Mouse (Mus musculus) liver, postnatal 0 days (tissue): ENCODE data around the gene Fam114a1.

Experiments
- CTCF ChIP-seq: sonication (generic); IDR thresholded peaks from 2 replicates; pipeline ENCODE4 v1.5.1; 2016; ENCODE audit warnings: antibody characterized with exemption, low read depth
- EP300 ChIP-seq: IDR thresholded peaks from 2 replicates; pipeline ENCODE4 v1.6.1; 2016; ENCODE audit warnings: antibody characterized with exemption, low read depth, mild to moderate bottlenecking

DNA sequence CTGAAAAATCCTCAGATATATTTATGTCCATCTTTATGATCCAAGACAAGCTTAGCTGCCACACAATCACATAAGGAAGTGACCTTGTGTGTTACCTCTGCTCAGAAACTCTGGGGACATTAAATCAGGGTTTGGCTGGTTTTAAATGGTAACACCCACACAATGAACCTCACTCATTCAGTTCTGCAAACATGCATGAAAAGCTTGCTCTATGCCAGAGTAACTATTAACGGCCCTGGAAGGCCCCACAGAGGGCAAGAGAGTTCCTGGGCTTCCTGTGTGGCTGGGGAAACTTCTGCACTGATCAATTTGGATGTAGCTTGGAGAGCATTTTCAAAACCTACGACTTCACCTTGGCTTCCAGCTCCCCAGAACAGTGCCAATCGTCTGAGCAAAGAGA is 37.7 kb upstream of the Fam114a1 start:
- TF ChIP-seq CTCF (no peak), EP300 (no peak)
